Mouse (Mus musculus) heart, adult 2 months (tissue): ENCODE measurements around the gene Gtf3c4.

Source experiments
- CTCF ChIP-seq: fragments of 200-600 bp; IDR thresholded peaks from 2 replicates; pipeline ENCODE4 v1.8.1; 2022; ENCODE audit warnings: antibody characterized with exemption, mild to moderate bottlenecking, moderate library complexity
- EP300 ChIP-seq: fragments of 200-500 bp; IDR thresholded peaks from 2 replicates; pipeline ENCODE4 v1.6.1; 2011; ENCODE audit warnings: low read depth, low read length, control low read depth; ENCODE audit not compliant: insufficient read depth
- POLR2A ChIP-seq: fragments of 200-500 bp; IDR thresholded peaks from 2 replicates; pipeline ENCODE4 v1.6.1; 2011; ENCODE audit warnings: mild to moderate bottlenecking, low read depth, low read length, control low read depth; ENCODE audit not compliant: insufficient read depth

DNA sequence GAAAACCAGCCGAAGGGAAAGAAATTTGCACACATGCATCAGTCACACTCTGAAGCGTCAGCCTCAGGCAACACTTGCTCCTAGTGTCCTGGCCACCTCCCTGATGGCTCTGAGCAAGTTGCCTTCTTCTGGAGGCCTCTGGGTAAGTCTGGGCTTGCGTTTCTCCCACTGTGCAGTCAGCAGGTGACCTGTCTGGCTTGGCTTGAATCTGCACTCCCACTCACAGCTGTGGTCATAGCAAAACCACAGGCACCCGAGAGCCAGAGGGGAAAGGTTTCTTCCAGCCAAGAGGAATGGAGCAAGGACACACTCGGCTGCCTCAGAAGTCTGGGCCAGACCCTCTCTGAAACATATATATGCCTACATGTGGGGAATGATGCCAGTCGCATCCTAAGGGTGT, 31.3 kb downstream of the Gtf3c4 start:
- TF ChIP-seq CTCF (no peak), POLR2A (no peak), EP300 (no peak)
